Mouse (Mus musculus) hindbrain, embryonic 14.5 days (tissue): Measurements from ENCODE around the gene Tesc. TPM values are rescaled to one million over a fixed set of nuclear protein-coding genes. Genes with fewer than 3 reads are reported as not detected.

Source experiments
- polyA plus RNA-seq: library from polyadenylated mRNA; unstranded; fragments of >200 nt; fragmentation: Nextera tagmentation; extraction: Ambion mirVana; gene quantifications from 2 replicates; pipeline ENCODE4 v1.2.1, GENCODE M21; 2014

Gene Tesc
- polyA plus RNA-seq, 1 experiment from 2014 or later: 4.9 TPM

Other genes starting within 250 kb of the Tesc start
- gene Nos1, start 246.7 kb upstream of the Tesc start, polyA plus RNA-seq: 3.0 and 4.0 TPM in 2 replicates
- 142 and 156 TPM in 2 replicates for gene Fbxo21, start 51.0 kb upstream of the Tesc start, polyA plus RNA-seq
- gene Fbxw8, start 127.7 kb downstream of the Tesc start, polyA plus RNA-seq: 21.0 TPM in 2 replicates
- gene Hrk, start 136.9 kb downstream of the Tesc start, polyA plus RNA-seq: 3.4 and 4.3 TPM in 2 replicates
- 12.6 and 13.0 TPM in 2 replicates for gene Rnft2, start 217.4 kb downstream of the Tesc start, polyA plus RNA-seq
- 16.4 and 17.2 TPM in 2 replicates for gene 2410131K14Rik, start 217.5 kb downstream of the Tesc start, polyA plus RNA-seq